11 mouse cellular contexts compared by ENCODE assay signal in genomic region chr9:31301526-31302311, GRCm38 (mm10). TPM values are rescaled to one million over a fixed set of nuclear protein-coding genes. Genes with fewer than 3 reads are reported as not detected.
DNase-seq lines count a peak whose midpoint lies in the region; ATAC-seq and TF ChIP-seq lines count a peak whose summit lies in the region.
"Had no signal": no experiment of that assay in that cellular context is flagged by ENCODE, and none has a peak within 500 bp of the region (broad histone marks: within the 10 kb centered on the region; RNA-seq: fewer than 3 reads in every experiment).

No protein-coding gene starts in this region.

- no peak overlapping the region for H3K27ac ChIP-seq in kidney, adult 2 months (ENCODE audit: insufficient read depth, low read depth, low read length)
- no peak overlapping the region for H3K27ac ChIP-seq in kidney, embryonic 14.5 days (ENCODE audit: low read depth, low read length)
- H3K27ac ChIP-seq in liver, embryonic 13.5 days: peak overlapping the region; percentile 86
- peak overlapping the region; percentile 78 for H3K27ac ChIP-seq in thymus, adult 2 months (ENCODE audit: control insufficient read depth, insufficient read depth, low read length)
- no peak overlapping the region for H3K27ac ChIP-seq in hindbrain, embryonic 12.5 days
- H3K27ac ChIP-seq: midbrain, embryonic 12.5 days had no signal

- no peaks in the 10 kb centered on the region for H3K36me3 ChIP-seq in kidney, adult 2 months (ENCODE audit: control insufficient read depth, insufficient read depth, low read length)
- no peaks in the 10 kb centered on the region for H3K36me3 ChIP-seq in kidney, embryonic 14.5 days (ENCODE audit: control insufficient read depth, insufficient read depth, low read length)
- H3K36me3 ChIP-seq in liver, embryonic 13.5 days: no peaks in the 10 kb centered on the region
- no peaks in the 10 kb centered on the region for H3K36me3 ChIP-seq in thymus, adult 2 months (ENCODE audit: control insufficient read depth, insufficient read depth, low read length)
- no peaks in the 10 kb centered on the region for H3K36me3 ChIP-seq in hindbrain, embryonic 12.5 days
- H3K36me3 ChIP-seq: midbrain, embryonic 12.5 days had no signal

- H3K9me3 ChIP-seq in kidney, embryonic 14.5 days (ENCODE audit: control insufficient read depth, low read length): no peaks in the 10 kb centered on the region
- no peaks in the 10 kb centered on the region for H3K9me3 ChIP-seq in liver, embryonic 13.5 days (replicated peaks)
- no peaks in the 10 kb centered on the region for H3K9me3 ChIP-seq in hindbrain, embryonic 12.5 days (replicated peaks)
- H3K9me3 ChIP-seq: G1E; midbrain, embryonic 12.5 days had no signal

- H3K9ac ChIP-seq in kidney, embryonic 14.5 days (ENCODE audit: low read depth, low read length): no peak overlapping the region
- peak overlapping the region; percentile 20 for H3K9ac ChIP-seq in liver, embryonic 13.5 days
- no peak overlapping the region for H3K9ac ChIP-seq in hindbrain, embryonic 12.5 days
- H3K9ac ChIP-seq: midbrain, embryonic 12.5 days had no signal

- DNase-seq in kidney, adult 2 months: peak; percentile 51
- DNase-seq in brain, embryonic 14.5 days (ENCODE audit: low read depth): peak; percentile 73
- DNase-seq in liver, embryonic 13.5 days: no peak
- DNase-seq in thymus, adult 2 months: peak; percentile 60
- no peak for DNase-seq in adrenal gland, adult 8-10 months
- no peak for DNase-seq in spleen, postnatal 10 days (ENCODE audit: low spot score in 2 of 2)
- DNase-seq: cerebellum, adult 9-11 months had no signal

- TF ChIP-seq CTCF in kidney, adult 2 months (conservative IDR thresholded peaks at IDR 0.05; ENCODE audit: insufficient read depth, insufficient read length, low read depth, low read length): no peak
- no peak for TF ChIP-seq CTCF in brain, embryonic 14.5 days (IDR thresholded peaks at IDR 0.05; ENCODE audit: borderline replicate concordance, extremely low read depth, insufficient read depth, insufficient read length)
- TF ChIP-seq CTCF in thymus, adult 2 months (IDR thresholded peaks at IDR 0.05; ENCODE audit: borderline replicate concordance, control insufficient read depth, extremely low read depth, insufficient read depth, low read length, poor library complexity): no peak

- no peak overlapping the region for H3K4me3 ChIP-seq in kidney, adult 2 months (ENCODE audit: insufficient read depth, low read depth, low read length)
- H3K4me3 ChIP-seq in kidney, embryonic 14.5 days (ENCODE audit: low read length): no peak overlapping the region
- no peak overlapping the region for H3K4me3 ChIP-seq in liver, embryonic 13.5 days (replicated peaks)
- no peak overlapping the region for H3K4me3 ChIP-seq in thymus, adult 2 months (ENCODE audit: control insufficient read depth, insufficient read depth, low read length)
- H3K4me3 ChIP-seq in hindbrain, embryonic 12.5 days: no peak overlapping the region
- H3K4me3 ChIP-seq: midbrain, embryonic 12.5 days had no signal

- no peak for ATAC-seq in kidney, embryonic 14.5 days (ENCODE audit: low FRiP score, low TSS enrichment)
- ATAC-seq in liver, embryonic 13.5 days (ENCODE audit: low read depth): peak; percentile 35
- ATAC-seq in hindbrain, embryonic 12.5 days (ENCODE audit: low FRiP score): no peak

- H3K4me1 ChIP-seq in kidney, adult 2 months (ENCODE audit: control insufficient read depth, insufficient read depth, low read length): peaks cover 9% of the 10 kb centered on the region; the same call in 1 of the 2 replicates
- H3K4me1 ChIP-seq in kidney, embryonic 14.5 days (ENCODE audit: control insufficient read depth, insufficient read depth, low read length): no peaks in the 10 kb centered on the region
- H3K4me1 ChIP-seq in liver, embryonic 13.5 days (replicated peaks): peaks cover 56% of the 10 kb centered on the region
- peaks cover 22% of the 10 kb centered on the region for H3K4me1 ChIP-seq in thymus, adult 2 months (replicated peaks; ENCODE audit: control insufficient read depth, insufficient read depth, low read length)
- H3K4me1 ChIP-seq in hindbrain, embryonic 12.5 days: no peaks in the 10 kb centered on the region; the same call in 1 of the 2 replicates
- H3K4me1 ChIP-seq: midbrain, embryonic 12.5 days had no signal

- TF ChIP-seq POLR2A in kidney, adult 2 months (IDR thresholded peaks at IDR 0.05; ENCODE audit: low read depth, low read length): no peak
- no peak for TF ChIP-seq POLR2A in brain, embryonic 14.5 days (IDR thresholded peaks at IDR 0.05; ENCODE audit: borderline replicate concordance, extremely low read depth, insufficient read depth, insufficient read length, poor library complexity, severe bottlenecking)
- TF ChIP-seq POLR2A in thymus, adult 2 months (IDR thresholded peaks at IDR 0.05; ENCODE audit: control insufficient read depth, extremely low read depth, insufficient read depth, low read length, poor library complexity): 0 out of 2 replicates have a peak, but pooled peaks have one; percentile 30

- H3K4me2 ChIP-seq in kidney, embryonic 14.5 days (replicated peaks; ENCODE audit: low read depth, low read length): no peak overlapping the region
- H3K4me2 ChIP-seq in liver, embryonic 13.5 days: peak overlapping the region; percentile 25
- no peak overlapping the region for H3K4me2 ChIP-seq in hindbrain, embryonic 12.5 days (replicated peaks)
- H3K4me2 ChIP-seq: midbrain, embryonic 12.5 days had no signal

- no peaks in the 10 kb centered on the region for H3K27me3 ChIP-seq in kidney, adult 2 months (replicated peaks; ENCODE audit: control insufficient read depth, insufficient read depth, low read length)
- no peaks in the 10 kb centered on the region for H3K27me3 ChIP-seq in kidney, embryonic 14.5 days (ENCODE audit: control insufficient read depth, insufficient read depth, low read length)
- no peaks in the 10 kb centered on the region for H3K27me3 ChIP-seq in liver, embryonic 13.5 days
- H3K27me3 ChIP-seq in thymus, adult 2 months (ENCODE audit: control insufficient read depth, insufficient read depth, low read length): no peaks in the 10 kb centered on the region
- H3K27me3 ChIP-seq in hindbrain, embryonic 12.5 days: no peaks in the 10 kb centered on the region
- H3K27me3 ChIP-seq: midbrain, embryonic 12.5 days had no signal

- WGBS in kidney, adult 2 months: 97% methylated on average over 5 of the region's 5 CpGs
- WGBS in kidney, embryonic 14.5 days: 82% methylated on average over 5 of the region's 5 CpGs
- WGBS in liver, embryonic 13.5 days (ENCODE audit: insufficient replicate concordance): 51% methylated on average over 5 of the region's 5 CpGs
- 45% methylated on average over 5 of the region's 5 CpGs for WGBS in thymus, adult 2 months
- 91% methylated on average over 5 of the region's 5 CpGs for WGBS in hindbrain, embryonic 12.5 days

RNA-seq across cellular contexts. Expression of gene Prdm10, which starts 21.4 kb away (rescaled TPM):
- polyA plus RNA-seq in kidney, adult 2 months (2012; rRNA removed): 4.1 and 4.9 TPM in 2 replicates
- polyA plus RNA-seq in kidney, embryonic 14.5 days (2014; fragmentation: Nextera tagmentation; extraction: Ambion mirVana): 5.1 and 7.7 TPM in 2 replicates
- polyA plus RNA-seq in brain, embryonic 14.5 days (2012; rRNA removed): 30.2 and 30.6 TPM in 2 replicates
- polyA plus RNA-seq in liver, embryonic 13.5 days (2015; fragmentation: Nextera tagmentation; extraction: Ambion mirVana): 2.4 and 3.0 TPM in 2 replicates
- 21.8 and 27.3 TPM in 2 replicates for polyA plus RNA-seq in thymus, adult 2 months (2012; rRNA removed)
- 10 to 100 TPM in 3 of 4 experiments, 1 to 10 TPM in 1; 7.9 to 10.8 (median 10.5) TPM for total RNA-seq in adrenal gland, adult 8-10 months (2022)
- 8.7 and 9.1 TPM in 2 replicates for polyA plus RNA-seq in hindbrain, embryonic 12.5 days (2016; fragmentation: Nextera tagmentation; extraction: Ambion mirVana)

Comparison
In these comparisons a context has a peak if more than half of its experiments do, and no peak if none do; other contexts are left out.
1. DNase-seq: peak in kidney, adult 2 months (single experiment), brain, embryonic 14.5 days (single experiment) and thymus, adult 2 months (single experiment); none in liver, embryonic 13.5 days (single experiment), adrenal gland, adult 8-10 months (single experiment) and spleen, postnatal 10 days (0 of 2).
2. H3K27ac ChIP-seq: peak in liver, embryonic 13.5 days (single experiment) and thymus, adult 2 months (single experiment); none in kidney, adult 2 months (single experiment), kidney, embryonic 14.5 days (single experiment) and hindbrain, embryonic 12.5 days (single experiment).